Mouse (Mus musculus) retina, postnatal 7 days (tissue): ENCODE data around the gene Cog1.

Experiments
- DNase-seq: peaks from one replicate; pipeline ENCODE4 v3.0.0-alpha.2; 2012; ENCODE audit warnings: low read depth, low spot score

Gene Cog1

DNA sequence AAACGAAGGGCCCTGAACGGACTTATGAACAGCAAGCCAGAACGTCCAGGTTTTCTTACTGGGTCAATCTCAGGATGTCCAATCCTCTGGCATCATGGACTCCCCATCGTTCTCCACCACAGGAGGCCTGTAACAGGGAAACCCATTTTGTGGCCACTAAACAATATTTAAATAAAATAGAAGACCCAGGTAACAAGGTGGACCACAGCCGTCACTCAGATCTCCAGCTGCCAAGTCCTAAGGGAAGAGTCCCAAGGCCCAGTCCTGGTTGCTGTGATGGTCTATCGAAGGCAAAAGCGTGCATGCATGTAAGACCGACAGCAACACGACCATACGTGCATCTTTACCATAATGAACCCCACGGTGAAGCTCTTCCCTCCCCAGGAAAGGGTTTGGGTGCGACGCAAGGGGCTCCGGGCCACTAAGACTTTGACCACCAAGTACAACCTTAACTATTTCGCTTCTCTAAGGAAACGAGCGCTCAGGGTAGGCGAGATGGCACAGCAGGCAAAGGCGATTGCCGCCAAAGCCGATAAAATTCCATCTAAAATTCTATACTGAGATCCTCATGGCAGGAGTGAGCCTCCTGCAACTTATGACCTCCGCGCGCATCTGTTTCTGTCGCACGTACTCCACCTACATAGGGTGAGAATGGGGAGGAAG lies at the start of gene Cog1:
Gene Cog1 (plus strand): TSS at position 480 of the 663 bp plus-strand sequence.
- no peak for DNase-seq

DNA sequence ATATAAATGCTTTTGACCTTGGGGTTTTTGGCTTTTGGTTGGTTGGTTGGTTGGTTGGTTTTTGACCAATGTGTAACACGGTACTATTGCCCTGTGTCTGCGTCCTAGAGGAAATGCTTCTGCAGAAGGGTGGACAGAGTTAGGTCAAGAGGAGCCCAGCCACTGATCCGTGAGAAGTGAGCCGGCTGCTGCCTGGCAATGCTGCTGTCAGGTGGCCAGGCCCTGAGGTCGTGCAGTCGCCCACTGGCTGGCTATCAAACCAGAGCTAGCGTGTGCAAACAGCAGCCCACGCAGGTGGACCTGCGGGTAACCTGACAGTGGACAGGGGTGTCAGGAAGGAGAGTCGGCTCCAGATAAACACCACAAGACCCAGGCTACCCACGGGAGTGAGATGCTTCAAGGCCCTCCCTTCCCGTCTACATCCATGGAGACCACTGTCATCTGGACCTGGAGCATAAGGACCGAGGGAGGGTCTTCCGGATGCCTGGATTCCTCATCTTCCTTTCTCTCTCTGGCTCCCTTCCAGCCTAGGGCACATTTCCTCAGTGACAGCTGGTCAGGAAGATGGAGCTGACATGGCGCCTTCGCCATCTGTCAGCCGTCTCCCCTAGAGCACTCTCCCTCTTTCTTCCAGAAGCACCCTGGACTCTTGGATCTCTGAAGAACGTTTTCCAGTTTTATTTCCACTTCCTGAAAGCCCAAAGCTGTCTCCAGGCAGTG lies 48.3 kb upstream of the Cog1 start:
- no peak for DNase-seq

DNA sequence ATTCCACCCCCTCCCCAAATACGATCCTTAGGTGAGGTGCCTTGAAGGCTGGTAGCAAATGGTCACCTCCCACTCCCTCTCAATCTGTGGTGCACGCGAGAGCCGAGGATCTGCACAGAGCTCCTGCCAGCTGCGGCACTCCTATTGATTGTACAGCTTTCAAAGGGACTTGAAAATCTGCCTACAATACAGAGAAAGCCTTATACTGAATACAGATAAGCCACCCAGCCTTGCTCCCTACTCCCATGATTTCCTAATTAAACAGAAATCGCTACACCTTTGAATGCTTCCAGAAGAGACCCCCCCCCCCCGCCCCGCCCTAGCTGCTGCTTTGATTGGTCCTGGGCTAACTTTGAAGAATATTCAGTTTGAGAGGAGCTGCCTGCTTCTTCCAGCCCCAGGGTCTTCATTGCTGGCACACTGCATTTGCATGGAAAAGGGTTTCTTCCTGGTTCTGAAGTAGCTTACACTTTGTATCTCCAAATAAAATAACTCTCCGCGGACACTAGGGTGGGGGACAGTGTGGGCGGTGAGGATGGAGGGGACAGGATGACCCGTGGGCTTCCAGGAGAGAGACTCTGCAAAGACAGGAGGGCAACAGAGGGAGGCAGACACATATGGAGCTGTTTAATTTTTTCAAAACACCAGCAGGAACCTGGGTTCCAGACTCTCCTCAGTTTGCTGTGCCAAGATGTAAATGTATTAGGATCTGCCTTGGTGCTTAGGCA lies 47.2 kb upstream of the Cog1 start:
- no peak for DNase-seq

DNA sequence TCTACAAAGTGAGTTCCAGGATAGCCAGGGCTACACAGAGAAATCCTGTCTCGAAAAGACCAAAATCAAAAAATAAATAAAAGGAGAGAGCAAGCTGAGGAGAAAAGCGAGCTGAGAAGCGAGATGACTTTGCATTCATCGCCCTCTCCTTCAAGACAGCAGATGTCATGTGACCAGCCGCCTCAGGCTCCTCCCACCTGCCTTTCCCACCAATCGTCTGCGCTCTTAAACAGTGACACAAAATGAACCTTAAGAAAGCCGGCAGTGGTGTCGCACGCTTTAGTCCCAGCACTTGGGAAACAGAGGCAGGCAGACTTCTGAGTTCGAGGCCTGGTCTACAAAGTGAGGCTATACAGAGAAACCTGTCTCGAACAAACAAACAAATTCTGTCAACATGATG lies 41.4 kb upstream of the Cog1 start:
- DNase-seq, result no peak

DNA sequence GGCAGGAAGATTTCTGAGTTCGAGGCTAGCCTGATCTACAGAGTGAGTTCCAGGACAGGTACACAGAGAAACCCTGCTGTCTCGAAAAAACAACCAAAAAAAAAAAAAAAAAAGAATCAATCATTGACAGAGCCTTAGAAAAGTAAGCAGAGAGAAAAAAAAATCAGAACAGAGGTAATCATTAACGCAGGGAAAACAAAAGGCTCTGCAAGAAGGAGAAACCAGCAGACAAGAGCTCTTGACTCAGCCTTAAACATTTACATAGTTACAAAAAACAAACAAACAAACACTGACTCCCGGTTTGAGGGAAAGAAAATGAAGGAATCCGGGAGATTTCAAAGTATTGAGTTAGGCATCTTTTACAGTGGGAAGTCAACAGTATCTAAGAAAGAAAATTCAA lies 39.4 kb upstream of the Cog1 start:
- no peak for DNase-seq

DNA sequence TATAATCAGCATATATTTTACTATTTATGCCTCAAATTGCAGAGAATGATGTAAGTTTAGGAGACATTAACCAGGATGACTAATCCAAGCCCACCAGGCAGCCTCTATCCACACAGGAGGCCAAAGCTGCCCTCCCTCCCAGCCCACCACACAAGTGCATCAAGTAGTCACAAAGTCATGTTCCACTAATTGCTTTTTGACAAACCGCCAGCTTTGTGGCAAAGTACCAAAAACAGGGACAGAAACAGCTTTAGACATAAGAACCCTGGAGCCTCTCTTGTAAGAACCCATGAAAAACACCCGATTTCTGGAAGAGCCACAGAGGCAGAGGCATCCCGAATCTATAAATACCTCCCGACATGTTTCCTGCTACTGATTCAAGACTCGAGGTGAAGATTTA lies 38.7 kb upstream of the Cog1 start:
- no peak for DNase-seq

DNA sequence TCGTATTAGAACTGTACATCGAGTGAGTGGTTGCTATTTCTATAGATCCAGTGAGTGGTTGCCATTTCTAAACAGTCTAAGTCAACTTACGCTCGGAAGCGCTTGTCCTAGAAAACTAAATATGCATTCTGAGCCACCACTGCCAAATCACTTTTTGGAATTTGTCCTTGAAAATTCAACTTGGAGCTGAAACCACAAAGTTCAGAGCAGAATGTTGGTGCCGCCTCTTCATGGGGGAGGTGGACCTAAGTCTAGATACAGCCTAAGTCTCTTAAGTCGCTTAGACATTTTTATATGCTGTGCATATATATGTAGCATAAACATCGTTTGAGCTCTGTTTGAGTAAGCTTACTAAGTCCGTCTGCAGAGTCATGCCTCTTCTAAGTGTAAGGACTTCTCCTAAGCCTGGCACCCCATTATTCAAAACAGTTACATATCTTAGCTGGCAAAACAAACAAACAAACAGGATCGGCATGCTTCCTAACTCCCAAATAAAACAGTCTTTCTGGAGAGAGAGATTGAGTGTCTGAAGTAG lies 37.8 kb upstream of the Cog1 start:
- no peak for DNase-seq

DNA sequence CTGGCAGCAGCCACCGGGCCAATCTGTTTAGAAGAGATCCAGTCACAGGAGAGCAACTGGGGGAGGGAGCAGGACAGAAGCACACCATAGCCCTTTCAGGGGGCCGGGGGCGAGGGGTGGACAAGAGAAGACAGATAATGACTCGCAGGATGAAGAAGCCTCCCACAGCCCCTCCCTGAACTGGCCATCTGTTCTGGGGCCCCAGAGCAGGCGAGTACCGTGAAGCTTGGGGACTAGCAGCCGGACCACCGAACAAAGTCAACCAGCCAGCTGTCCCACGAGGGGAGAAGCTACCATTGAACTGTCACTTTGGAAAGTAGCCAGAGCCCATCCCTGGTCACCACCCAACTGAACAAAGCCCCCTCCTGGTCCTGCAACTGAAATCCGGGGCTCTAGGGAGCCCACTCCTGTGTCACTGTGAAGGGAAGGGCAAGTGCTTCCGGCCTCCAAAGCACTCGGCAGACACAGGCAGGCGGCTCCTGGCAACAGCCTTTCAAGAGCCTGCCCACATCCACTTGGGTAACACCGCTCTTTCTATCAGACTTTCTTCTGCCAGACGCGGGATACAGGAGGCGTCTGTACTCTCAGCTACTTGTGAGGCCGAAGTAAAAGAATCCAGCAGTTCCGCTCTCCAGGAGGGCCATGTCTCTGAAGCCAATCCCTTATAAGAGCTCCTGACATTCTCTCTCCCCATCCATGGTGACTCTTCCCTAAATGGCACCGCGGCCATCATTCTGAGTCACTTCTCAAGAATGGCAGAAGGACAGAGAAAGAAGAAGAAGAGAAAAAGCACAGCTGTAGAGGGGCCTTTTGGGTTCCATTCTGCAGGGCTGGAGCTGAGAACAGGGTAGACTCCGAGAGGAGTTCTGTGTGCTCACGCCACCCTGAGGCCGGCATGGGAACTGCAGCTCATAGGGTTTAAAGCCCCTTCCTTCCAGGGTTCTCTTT lies 37.0 kb upstream of the Cog1 start:
- DNase-seq, result no peak

DNA sequence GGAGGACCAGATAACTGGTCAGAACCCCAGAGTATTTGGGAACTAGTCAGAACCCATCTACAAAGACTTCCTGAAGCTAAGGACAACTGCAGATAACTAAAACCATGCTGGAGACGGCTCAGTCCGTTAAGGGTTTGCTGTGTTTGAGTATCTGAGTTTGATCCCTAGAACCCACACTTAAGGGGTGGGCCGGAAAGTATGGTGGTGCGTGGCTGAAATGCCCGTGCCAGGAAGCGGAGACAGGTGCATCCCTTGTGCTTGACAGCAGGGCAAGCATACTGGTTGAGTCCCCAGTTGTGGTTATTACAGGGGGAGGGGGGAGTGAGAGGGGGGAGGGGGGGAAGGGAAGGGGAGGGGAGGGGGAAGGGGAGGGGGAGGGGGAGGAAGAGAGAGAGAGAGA lies 34.5 kb upstream of the Cog1 start:
- DNase-seq, result no peak

DNA sequence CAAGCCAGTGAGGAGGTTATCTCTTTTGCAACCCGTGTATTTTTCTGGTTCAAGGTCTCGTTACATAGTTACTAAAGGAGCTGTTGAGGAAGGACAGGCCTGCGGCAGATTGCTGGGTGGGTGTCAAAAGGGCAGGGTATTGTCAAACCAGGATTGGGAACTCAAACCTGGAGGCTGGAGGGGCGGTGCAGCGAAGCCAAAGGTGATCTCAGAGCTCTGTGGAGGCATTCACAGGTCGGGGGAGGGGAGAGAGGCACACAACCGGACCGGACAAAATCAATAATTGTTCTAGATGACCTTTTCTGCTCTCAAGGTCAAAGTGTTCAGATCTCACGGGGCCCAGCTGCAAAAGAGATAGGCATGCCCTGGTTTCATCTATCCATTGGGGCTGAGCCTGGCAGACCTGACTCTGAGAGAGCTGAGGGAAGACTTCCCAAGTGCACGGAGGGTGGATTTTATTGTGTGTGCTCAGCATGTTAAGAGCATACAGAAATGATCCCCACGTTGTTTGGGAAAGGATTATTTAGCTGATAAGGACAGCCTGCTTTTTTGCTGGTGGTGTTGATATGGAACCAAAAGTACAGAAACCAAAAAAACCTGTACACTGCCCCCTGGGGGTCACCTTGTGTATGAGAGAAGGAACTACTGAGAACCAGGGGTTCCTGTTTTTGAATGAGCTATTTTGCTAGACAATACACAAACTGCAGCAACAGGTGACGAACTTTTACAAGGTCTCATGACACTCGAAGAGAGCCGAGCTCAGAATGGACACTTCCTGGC lies 31.6 kb upstream of the Cog1 start:
- DNase-seq, result no peak

DNA sequence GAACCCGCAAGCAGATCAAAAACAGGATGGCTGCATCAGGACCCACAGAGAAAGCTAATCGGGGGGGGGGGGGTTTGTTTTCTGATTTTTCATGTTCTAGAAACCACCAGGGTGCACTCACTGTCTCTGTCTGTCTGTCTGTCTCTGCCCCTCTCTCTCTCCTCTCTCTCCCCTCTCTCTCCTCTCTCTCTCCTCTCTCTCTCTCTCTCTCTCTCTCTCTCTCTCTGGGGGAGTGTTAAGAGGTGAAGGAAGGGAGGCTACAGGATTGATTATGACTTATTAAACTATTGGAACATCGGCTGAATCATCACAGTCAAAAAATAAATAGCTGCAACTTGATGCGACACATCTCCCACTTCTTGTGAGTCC lies 30.7 kb upstream of the Cog1 start:
- no peak for DNase-seq

DNA sequence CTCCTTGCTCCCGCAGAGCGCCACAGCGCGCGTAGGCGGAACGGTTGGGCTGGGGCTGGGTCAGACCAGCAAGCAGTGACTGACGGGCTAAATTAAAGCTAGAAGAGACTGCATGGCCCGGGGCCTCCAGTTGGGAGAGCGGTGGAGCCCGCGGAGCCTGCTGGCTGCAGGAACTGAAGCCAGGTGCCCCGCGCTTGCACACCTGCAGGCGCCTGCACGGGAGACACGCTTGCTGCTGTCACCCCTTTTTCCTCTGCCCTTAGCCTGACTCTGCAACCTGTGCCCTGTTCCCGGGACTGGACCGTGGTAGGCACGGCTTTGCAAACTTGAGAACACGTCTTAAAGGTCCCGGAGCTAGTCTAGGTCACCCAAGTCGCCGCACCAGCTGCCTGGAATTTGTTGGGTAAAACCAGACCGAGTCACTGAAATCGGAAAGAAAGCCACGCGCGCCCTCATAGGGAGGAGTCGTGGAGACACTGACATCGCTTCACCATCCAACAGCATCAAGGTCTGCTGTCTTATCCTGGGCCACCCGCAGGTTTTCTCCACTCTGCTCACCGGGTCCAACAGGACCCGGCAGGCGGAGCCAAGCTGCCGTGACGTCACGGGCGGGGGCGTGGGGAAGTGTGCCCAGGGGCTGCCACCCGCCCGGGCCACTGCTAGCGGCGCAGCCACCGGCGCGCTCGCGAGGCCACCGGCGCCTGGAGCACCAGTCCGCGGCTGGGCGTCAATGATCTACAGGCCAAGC lies 30.1 kb upstream of the Cog1 start, which contains the start of gene Sstr2:
Gene Sstr2 (plus strand): TSS at position 671 of the 748 bp plus-strand sequence.
- DNase-seq, result peak; percentile 64

DNA sequence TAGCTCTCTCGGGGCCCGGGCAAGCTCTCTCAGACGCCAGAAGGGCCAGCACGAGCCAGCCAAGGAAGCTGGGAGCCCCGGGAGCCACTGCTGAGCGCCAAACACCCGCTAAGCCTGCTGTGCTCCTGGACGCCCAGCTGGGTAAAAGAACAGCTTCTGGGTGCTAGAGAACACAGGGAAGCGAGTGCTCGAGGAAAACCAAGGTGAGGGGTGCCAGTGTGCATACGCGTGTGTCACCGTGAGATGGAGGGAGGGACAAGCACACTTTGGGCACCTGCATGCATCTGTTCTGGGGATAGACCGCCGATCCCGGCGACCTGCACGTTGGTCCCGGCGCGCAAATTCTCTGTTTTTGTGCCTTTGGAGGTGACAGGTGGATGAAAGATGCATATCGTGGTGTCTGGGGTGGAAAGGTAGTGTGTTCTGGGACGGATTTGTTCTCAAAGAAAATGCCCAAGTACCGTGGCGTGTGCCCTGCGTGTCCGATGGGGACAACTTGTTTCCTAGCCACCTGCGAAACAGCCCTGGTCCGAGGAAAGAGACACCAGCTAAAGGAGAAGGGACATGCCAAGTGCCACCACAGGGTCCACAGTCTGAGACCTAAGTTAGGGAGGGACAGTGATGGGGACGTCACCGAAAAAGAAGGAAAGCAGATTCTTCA lies 29.4 kb upstream of the Cog1 start:
- DNase-seq, result no peak

DNA sequence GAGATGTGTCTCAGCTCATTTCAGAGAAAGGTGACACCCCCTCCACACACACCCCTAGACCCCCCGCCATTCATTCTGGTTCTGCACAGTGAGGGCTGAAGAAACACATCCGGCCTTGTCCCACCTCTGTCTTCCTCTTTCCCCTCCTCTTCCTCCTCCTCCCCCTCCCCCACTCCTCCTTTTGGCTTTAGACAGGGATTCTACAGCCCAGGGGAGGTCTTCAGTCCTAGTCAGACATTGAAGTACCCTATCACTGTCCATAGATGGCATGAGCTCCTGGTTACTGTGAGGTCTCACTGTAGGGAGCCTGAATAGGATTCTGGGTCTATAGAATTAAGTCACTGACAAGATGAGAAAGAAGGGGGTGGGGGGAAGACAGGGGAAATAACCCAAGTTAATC lies 28.0 kb upstream of the Cog1 start:
- no peak for DNase-seq

DNA sequence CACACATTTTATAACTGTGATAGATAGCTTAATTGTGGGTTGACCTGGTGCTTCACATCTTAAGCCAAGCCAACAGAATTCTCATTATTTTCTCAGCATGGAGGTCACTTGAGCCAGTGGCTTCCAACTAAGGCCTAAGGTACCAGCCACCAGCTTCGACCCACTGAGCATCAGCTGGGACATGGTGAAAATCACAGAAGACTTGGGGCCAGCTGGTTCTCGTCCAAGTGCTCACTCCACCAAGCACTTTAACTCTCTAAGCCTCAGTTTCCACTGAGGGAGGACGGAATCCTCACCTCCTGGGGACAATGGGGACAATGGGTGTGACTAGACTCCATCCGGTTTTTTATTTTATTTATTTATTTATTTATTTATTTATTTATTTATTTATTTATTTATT lies 26.9 kb upstream of the Cog1 start:
- no peak for DNase-seq

DNA sequence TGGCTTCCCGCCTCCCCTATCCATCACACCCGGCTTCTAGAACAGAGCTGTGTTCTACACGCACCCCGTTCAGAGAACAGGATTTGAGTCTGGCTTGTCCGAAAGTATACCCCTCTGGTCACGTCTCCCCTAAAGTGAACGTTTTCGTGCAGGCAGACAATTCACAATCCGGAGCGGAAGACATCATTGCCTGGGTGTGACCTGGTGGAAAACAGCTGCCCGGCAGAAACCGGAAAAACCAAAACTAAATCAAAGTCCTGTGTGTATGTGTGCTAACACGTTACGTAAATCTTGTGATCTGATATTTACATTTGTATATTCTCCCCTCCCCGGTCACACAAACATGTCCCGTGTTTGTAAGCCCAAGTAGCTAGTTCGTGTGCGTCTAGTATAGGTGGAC lies 23.5 kb upstream of the Cog1 start:
- no peak for DNase-seq

DNA sequence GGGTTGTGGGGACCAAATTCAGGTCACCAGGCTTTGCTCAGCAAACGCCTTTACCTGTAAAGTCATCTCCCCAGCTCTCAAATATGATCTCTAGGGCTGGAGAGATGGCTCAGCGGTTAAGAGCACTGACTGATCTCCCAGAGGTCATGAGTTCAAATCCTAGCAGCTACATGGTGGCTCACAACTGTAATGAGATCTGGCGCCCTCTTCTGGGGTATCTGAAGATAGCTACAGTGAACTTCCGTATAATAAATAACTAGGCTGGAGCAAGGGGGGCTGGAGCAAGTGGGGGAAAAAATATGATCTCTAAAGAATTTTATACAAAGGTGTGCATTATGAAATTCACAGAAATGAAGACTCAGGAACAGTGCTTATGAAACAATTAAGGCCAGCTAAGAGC lies 21.2 kb upstream of the Cog1 start:
- DNase-seq, result no peak

DNA sequence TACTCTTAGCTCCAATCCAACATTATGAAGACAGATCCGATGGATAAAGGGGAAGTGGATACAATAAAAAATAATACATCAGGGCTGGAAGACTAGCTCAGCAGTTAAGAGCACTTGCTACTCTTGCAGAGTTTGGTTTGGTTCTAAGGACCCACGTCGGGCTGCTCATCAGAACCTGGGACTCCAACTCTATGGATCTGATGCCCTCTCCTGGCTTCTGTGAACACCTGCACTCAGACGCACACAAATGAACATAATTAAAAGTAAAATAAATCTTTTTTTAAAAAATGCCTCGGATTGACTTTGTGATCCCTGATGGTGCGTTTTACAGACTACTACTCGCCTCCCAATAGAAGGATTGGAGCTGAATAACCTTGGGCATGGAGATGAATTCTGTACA lies 18.3 kb upstream of the Cog1 start:
- no peak for DNase-seq

DNA sequence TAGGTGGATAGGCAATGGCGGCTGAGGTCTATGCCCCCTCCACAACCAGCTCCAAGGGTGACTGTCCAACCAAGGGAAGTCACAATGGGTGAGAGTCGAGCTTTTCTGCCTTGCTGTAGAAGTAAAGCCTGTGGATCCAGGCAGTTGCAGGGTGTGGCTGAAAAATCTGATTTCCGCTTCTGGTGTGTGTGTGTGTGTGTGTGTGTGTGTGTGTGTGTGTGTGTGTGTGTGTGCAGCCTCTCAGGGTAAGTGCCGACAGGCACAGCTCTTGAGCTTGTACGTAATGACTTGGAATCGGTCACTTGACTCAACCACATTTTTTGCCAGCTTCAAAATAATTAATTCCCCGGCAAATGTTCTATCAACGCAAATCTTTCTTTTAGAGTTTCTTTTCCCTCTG lies 17.7 kb upstream of the Cog1 start:
- DNase-seq, result no peak
